Mouse (Mus musculus): ENCODE results near the gene Psmc3. TPM values are rescaled to one million over a fixed set of nuclear protein-coding genes. Genes with fewer than 3 reads are reported as not detected.
"Not testable (repeated sequence)": the region's sequence is repeated elsewhere in the genome, so short reads cannot be mapped to it uniquely, and the experiment has no call there.

Gene Psmc3
- total and polyA plus RNA-seq, 3 experiments, result 31.9 to 255 (median 235) TPM

DNA sequence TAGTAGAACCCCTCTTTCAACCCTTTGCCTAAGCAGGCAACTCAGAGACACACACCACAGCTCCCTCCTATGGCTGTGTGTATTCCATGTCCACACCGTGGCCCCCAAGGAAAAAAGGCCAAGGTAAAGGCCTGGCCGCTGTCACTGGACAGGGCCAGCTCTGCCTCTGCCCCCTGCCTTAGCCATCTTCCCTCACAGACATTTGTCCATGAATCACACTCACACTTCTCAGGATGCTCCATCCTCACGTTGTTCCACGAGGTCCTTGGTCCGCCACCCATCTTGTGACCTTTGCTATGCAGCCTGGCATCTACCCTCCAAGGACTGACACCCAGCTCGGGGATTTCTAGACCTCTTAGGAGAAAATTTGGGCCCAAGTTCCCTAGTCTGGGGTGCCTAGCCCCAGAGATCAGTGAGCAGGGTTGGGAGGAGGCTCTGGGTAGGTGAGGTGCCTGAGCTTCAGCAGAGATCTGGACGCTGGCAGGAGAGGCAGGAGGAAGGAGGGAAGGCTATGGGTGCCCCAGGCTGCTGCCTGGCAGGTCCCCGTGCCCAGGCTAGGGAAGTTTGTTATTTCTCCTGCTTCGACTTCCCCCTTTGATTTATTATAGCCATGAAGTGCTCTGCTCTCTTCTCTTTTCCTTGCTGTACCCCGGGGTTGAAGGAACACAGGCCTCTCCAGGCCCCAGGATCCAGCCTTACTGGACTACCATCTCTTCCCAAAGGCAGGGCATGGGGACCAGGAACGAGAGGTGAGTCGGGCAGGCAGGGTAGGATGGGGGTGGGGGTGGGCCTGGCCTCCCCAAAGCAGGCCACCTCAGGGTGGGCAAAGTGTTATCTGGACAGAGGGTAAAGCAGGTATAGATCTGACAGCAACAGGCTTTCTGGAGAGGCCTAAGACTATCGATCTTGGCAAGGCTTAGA, 28.2 kb downstream of the Psmc3 start, which contains the start of gene Spi1:
Gene Spi1, plus strand, starts transcription at position 616 of the 921 bp plus-strand sequence.
- no peak for DNase-seq

DNA sequence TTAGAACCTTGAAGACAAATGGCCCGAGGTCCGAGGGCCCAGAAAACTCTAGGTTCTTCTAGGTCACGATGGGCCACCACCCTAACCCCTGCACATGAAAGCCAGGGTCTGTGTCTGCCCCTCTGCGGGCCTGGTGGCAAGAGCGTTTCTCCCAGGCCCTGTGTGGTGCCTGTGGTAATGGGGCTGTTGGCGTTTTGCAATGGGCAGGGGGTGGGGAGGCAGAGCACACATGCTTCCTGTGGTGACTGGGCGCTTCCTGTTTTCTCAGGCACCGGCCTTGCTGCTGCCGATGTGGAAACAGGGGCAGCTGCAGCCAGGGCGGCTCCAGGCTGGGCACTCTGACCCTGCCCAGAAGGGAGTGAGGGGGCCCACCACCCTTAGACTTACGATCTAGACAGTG, 29.0 kb downstream of the Psmc3 start:
- DNase-seq, result peak; percentile 68

DNA sequence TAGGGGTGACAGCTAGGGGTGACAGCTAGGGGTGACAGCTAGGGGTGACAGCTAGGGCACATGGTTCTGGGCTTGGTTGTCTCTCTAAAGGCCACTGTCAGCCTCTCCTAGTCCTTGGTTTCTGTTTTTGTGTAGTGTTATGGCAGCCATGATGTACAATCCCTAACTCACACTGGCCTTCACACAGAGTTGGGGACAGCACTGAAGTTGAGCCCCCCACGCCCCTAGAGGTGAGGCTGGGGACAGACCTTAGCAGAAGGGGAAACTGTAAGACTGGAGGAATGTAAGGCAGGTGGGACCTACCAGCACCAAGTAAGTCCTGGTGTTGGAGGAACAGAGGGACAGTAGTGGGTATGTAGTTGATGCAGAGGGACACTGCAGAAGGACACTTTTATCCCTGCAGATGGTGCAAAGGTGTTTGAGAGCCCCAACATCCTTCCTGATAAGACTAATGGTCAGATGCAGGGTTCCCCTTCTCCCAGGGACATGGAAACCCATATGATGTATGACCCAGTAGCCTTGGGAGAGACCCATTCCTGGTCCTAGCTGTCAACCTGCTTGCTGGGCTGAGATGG, 29.6 kb downstream of the Psmc3 start:
- no peak for DNase-seq

DNA sequence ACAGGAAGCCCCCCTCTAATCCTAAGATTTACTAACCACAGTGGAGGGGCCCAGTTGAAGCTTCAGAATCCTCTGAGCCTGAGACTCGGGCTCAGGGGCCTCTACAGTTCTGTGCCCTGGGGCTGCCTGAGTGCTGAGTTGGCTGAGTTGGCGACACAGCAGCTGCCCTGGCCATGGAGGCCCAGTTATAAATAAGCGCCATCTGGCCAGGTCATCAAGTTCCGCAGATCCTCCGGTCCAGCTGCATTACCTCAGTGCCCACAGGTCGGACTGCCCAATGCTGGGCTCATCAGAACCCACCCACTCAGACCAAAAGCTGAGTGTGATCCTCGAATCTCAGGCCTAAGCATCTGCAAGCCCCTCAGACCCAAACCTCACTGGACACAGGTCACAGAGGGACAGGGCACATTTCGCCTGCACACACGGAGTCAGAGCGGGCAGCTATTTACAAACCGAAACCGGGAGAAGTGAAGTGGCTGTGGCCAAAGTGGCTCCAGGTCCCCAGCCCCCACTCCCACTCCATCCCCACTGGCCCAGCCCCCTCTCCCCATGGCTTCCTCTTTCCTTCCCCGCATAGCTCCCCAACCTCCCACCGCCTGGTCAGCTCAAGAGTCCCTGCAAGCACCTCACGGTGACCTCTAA, 30.5 kb downstream of the Psmc3 start:
- DNase-seq, result no peak

DNA sequence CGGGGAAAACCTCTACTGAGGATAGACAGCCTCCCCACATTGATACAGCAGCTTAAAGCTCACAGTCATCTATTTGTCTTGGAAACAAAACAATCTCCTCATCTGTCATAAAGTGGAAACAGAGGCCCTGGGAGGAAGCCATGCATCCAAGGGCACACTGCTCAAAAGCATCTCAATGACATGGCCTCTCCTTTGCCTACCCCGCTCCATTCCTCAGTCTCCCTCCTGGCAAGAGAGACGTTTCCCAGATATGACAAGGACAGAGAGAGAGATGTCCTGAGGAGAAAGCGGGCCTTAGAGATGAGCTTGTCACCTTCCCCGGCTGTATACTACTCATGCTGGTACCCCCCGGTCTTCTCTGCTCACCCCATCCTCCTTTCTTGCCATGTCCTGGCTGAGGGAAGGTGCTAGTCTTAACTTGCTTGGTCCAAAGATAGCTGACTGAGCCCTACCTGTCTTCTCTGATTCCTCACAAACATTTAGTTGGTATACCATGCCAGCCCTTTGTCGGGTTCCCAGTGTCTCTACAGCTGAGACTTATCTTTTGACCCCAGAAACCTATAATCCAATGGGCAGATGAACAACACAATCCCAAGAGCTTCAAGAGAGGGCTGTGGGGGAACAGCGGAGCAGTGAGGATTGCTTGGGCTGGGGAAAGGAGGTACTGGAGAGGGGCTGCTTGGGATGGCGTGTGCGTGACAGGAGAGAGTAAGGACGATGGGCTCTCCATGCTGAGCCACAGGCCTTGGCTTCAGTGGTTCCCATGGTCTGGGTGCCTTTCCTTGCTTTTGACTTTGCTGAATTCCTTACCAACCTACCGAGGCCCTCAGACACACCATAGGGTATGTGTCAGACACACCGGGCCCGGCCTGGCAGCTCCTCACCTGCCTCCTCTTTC, 31.9 kb downstream of the Psmc3 start:
- no peak for DNase-seq

DNA sequence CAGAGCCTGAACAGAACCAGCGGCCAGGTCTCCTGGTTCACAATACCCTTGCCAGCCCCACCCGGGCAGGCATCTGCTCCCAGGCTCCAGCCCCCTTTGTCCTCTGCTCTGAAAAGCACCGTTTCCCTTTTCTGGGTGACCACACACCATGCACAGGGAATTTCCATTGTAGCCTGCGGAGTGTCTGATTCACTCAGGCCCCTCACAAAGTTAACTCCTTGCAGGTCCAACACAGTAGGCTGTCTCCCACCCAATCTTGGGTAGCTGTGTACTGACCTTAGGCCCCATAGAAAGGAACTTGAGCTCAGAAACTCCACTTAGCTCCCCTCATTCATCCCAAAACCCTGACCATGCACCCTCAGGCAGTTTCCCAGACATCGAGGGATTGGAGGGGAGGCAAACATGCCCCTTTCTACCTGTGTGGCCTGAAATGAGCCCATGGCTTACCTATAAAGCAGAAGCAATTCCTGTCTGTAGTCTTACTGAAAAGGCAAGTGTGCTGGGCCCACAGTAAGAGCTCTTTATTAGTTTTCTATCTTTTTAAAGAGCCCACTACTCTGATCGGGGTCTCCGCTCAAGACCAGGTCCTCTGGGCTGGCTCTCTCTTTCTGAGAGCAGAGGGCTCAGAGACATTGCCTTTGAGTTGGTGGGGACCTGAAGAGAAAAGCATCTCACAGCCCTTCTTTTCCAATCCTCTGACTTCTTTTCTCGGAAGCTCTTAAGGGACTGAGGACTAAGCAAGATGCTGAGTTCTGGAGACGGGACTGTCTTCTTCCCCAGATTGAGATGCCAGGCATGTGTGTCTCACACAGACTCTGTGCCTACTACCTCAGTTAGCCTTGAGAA, 32.8 kb downstream of the Psmc3 start:
- DNase-seq, result no peak

DNA sequence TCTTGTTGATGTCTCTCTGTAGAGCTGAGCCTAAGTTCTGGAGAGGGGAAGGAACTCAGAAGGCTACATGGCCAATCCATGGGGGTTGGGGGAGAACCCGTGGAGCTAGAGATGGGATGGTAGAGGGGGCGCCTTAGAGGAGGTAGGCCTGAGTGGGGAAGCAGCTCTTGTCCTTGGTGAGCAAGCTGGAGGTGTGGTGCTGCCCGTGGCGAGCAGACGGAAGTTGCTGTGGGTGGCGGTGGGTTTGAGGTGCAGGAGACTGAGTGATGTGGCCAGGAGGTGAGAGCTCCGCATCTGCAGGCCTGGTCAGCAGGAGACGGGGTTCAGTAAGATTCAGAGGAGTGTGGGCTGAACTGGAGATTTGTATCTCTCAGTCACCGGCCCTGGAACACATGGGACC, 33.6 kb downstream of the Psmc3 start:
- DNase-seq, result no peak

DNA sequence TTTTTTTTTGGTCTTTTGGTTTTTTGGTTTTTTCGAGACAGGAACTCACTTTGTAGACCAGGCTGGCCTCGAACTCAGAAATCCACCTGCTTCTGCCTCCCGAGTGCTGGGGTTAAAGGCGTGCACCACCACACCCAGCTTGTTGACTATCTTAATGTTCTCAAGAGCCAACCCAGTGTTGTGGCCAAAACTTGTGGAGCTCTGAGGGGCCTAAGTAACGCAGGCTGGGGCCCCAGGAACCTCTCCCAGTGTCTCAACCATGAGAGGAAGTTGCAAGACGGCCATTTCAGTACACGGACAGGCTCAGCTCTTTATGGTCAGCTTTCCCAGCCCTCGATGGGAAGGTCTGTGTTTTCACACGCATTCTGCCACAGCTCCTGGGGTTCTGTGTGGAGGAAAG, 35.2 kb downstream of the Psmc3 start:
- no peak for DNase-seq

DNA sequence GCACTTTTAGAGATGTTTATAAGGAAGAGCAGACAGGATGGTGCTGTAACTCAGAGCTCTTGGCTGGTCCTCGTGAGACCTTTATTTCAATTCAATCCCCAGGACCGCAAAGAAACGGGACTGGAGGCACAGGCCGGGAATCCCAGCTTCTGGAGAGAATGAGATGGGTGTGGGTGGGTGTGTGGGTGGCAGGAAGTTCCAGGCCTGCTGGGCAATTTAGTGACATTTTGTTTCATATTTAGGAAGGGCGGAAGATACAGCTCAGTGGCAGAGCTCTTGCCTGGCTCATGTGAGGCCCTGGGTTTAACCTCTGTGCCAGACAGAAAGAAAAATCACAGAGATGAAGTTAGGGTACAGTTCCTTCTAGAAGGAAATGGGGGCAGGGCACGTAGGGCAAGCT, 36.4 kb downstream of the Psmc3 start:
- DNase-seq, result no peak

DNA sequence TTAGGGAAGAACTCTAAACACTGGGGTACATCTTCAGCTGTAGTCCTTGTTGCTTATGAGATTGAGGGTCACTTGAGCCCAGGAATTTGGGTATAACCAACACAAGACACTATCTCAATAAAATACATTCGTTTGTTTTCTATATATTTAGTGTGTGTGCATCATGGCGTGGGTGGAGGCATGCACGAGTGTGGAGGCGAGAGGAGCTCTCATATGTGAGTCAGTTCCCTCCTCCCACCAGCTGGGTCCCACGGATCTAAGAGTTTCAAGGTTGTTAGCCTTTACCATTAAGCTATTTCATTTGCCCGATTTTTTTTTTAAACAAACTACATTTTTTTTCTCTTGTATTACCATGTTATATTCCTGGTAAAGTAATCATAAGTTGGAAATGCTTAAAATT, 37.0 kb downstream of the Psmc3 start:
- DNase-seq, result no peak

DNA sequence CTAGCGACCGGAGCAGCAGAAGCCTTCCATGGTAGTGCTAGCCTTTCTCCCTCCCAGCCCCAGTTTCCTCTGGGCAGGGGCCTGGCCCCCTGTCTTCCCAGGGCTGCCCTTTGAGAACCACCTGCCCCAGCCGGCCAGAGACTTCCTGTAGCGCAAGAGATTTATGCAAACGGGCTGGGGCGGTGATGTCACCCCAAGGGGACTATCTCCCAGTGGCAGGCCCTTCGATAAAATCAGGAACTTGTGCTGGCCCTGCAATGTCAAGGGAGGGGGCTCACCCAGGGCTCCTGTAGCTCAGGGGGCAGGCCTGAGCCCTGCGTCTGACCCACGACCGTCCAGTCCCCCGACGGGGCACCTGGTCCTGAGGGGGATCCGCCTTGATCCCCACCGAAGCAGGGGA, 42.7 kb downstream of the Psmc3 start:
- DNase-seq, result peak; percentile 28

DNA sequence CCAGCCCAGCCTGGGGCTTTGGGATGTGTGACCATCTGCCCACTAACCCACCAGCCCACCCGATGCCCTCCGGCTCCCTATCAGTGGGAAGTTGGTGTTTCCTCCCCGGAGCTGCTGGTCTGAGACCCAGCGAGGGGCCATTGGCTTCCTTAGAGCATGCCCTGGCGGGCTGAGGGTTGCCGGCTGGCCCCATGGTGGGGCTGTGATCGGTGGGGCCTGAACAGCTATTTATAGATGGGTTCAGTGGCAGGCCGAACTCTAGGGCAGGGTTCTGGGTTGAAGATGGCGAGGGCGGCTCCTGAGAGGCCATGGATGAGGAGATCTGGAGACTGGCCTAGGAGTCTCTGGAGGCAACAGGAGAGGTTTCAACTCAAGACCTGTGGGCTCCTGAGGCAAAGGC, 43.2 kb downstream of the Psmc3 start:
- no peak for DNase-seq

DNA sequence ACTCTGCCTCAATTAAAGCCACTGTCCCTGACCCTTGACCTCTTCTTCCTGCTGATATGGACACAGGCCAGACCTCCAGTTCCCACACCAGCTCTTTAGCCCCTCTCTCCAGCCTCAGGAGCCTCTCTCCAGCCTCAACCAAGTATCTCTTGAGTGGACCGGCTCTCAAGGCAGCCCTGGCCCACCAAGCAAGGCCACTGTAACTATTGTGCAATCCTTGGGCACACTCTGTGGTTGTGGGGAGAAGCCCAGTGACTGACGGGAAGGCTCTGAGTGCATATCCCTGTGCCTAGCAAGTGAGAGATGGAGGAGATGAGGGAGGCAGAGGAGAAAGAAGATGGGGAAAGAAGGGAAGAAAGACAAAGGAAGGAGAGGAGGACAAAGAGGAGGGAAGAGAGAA, 44.3 kb downstream of the Psmc3 start:
- DNase-seq, result peak; percentile 73

DNA sequence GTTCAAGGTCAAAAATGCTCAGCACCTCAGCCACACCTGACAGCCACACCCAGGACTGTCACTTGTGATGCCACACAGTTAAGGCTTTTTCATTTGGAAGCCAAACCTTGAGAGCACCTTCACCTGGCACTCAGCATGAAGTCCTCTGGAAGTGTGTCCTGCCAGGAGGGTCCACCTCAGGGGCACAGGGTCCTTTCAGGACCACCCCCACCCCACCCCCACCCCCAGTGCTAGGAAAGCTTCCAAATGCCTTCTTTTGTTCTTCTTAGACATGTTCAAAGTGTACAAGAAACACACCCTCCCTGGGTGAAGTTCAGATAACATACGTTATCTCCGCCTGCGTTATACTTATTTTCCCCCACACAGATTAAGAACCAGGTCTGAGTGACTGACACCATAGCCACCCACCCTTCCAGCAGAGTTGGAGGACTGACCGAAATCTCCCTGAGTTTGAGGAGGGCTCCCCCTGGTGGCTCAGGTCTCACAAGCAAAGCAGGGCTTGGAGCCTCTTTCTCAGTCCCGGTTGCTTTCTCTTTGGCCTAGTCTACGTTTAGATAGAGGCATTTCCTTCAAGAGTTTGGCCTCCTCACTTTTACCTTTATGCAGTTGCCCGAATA, 47.4 kb downstream of the Psmc3 start:
- DNase-seq, result peak; percentile 89

DNA sequence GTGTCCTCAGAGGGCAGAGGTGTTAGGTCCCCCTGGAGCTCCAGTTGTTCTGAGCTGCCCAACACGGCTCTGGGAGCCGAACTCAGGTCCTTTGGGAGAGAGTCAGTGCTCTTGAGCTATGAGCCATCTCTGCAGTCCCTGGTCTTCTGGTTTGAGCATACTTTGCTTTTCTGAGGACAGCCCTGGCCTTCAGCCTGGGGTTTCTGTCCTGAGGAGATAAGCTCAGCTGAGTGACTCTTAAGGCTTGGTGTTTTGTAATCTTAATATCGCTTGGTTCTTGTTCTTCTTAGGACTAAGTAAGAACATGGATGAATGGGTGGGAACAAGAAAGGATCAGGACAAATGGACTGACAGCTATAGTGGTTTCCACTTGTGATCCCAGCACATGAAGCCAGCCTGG, 54.3 kb downstream of the Psmc3 start:
- no peak for DNase-seq

DNA sequence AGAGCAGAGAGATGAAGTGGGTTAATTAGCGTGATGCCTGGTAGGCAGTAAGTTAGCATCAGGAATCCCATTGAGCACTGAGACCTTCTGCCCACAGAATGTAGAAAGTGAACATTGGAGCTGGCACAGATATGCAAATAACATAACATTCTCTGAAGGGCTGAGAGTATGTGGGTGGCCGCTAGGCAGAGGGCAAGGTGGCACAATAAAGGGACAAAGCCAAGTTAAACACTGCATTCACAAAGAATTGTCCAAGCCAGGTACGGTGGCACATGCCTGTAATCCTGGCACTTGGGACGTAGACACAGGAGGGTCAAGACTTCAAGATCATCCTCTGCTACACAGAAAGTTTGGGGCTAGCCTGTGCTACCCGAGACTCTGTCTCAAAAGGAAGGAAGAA, 55.4 kb downstream of the Psmc3 start:
- no peak for DNase-seq

DNA sequence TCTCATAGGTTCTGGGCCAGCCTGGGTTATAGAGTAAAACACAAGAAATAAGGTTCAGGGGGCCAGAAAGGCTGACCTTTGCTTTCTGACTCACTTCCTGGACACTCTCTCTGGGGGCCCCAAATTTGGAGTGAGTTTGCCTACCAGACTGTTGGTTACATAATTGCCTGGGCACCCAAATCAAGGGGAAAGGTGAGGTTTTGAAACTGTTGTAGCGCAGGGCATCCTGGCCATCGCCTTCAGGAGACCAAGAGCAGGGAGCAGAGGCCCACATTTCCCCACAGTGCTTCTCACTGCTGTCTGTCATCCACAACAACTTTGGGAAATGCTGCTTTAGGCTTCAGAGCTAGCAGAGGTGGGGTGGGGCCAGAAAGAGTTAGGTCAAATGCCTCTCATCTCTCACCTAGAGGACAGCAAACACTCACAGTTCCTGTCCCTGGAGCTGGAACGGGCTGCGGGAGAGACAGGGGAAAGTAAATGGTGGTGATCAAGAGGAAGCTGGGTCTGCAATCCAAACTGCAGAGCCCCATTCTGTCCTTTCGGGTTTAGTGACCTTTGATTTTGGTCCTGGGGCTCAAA, 56.1 kb downstream of the Psmc3 start:
- DNase-seq, result peak; percentile 33

DNA sequence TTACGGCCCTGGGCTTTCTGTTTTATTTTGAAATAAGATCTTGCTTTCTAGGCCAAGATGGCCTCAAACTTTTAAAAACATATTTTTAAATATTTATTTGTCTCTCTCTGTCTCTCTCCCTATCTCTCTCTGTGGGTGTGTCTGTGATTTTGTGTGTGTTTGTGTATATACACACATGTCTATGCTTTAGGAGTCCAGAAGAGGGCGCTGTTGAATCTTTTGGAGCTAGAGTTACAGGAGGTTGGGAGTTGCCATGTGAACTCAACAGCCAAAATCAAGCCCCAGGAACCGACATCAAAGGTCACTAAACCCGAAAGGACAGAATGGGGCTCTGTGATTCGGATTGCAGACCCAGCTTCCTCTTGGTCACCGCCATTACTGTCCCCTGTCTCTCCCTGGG, 56.6 kb downstream of the Psmc3 start:
- DNase-seq, result no peak

DNA sequence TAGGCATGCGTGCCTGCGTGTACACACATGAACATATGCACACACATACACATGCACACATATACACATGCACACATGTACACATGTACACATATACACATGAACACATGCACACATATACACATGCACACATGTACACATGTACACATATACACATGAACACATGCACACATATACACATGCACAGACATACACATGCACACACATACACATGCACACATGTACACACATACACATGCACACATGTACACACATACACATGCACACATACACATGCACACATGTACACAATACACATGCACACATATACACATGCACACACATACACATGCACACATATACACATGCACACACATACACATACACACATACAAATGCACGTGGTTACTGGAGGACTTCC, 58.0 kb downstream of the Psmc3 start:
- DNase-seq, result not testable (repeated sequence)

DNA sequence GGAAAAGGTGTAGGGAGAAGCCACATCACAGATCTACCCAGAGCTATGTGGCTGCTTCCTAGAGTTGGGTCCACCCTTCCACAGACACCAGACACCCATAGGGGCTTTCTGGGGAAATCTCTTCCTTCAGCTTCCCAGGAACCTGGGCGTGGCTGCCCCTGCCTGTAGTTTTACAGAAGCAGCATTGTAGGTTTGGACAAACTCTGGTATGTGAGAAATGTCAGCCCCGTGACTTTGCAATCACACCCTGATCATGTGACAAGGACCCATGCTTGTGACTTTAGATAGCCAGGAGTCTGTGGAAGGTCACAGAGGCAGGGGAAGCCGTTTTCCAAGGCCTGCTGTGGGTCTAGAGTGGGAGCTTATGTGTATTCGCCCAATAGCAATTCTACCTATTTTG, 58.7 kb downstream of the Psmc3 start:
- DNase-seq, result no peak
